Mouse (Mus musculus) forebrain, embryonic 13.5 days (tissue): Measurements from ENCODE around the gene Vangl1. TPM values are rescaled to one million over a fixed set of nuclear protein-coding genes. Genes with fewer than 3 reads are reported as not detected.

Source experiments
- ATAC-seq: fragments of 200-750 bp; cut with Nextera tagmentation; 2 replicates; pipeline ENCODE4 v1.8.0; 2017
- H3K27ac ChIP-seq: fragments of 300-500 bp; sonication (generic); 2 replicates; pipeline ENCODE4 v1.5.1; 2015; ENCODE audit warnings: inconsistent platforms, mild to moderate bottlenecking, moderate library complexity
- H3K27me3 ChIP-seq: fragments of 300-500 bp; sonication (generic); 2 replicates; pipeline ENCODE4 v1.6.1; 2015; ENCODE audit warnings: mild to moderate bottlenecking, inconsistent platforms
- H3K36me3 ChIP-seq: fragments of 300-500 bp; sonication (generic); 2 replicates; pipeline ENCODE4 v1.6.1; 2015; ENCODE audit warnings: mild to moderate bottlenecking, inconsistent platforms; ENCODE audit not compliant: poor library complexity, severe bottlenecking
- H3K4me1 ChIP-seq: fragments of 300-500 bp; sonication (generic); 2 replicates; pipeline ENCODE4 v1.6.1; 2015; ENCODE audit warnings: inconsistent platforms
- H3K4me2 ChIP-seq: fragments of 300-500 bp; sonication (generic); 2 replicates; pipeline ENCODE4 v1.6.1; 2015; ENCODE audit warnings: inconsistent platforms, mild to moderate bottlenecking, moderate library complexity
- H3K4me3 ChIP-seq: fragments of 300-500 bp; sonication (generic); 2 replicates; pipeline ENCODE4 v1.5.1; 2015; ENCODE audit warnings: mild to moderate bottlenecking, inconsistent platforms
- H3K9ac ChIP-seq: fragments of 300-500 bp; sonication (generic); 2 replicates; pipeline ENCODE4 v1.6.1; 2015; ENCODE audit warnings: mild to moderate bottlenecking, inconsistent platforms
- H3K9me3 ChIP-seq: fragments of 300-500 bp; sonication (generic); replicated peaks from 2 replicates; pipeline ENCODE4 v1.6.1; 2016; ENCODE audit warnings: inconsistent platforms
- WGBS: fragments of 180-500 bp; shearing (Covaris S2); methylation state at CpG from one replicate; pipeline ENCODE4 v1.1.7; 2015; 5-methylcytosine and 5-hydroxymethylcytosine counted together
- polyA plus RNA-seq: library from polyadenylated mRNA; unstranded; fragments of >200 nt; fragmentation: Nextera tagmentation; extraction: Ambion mirVana; gene quantifications from 2 replicates; pipeline ENCODE4 v1.2.1, GENCODE M21; 2015

The Vangl1 gene
- polyA plus RNA-seq, 1 experiment from 2014 or later = 3.7 TPM

DNA sequence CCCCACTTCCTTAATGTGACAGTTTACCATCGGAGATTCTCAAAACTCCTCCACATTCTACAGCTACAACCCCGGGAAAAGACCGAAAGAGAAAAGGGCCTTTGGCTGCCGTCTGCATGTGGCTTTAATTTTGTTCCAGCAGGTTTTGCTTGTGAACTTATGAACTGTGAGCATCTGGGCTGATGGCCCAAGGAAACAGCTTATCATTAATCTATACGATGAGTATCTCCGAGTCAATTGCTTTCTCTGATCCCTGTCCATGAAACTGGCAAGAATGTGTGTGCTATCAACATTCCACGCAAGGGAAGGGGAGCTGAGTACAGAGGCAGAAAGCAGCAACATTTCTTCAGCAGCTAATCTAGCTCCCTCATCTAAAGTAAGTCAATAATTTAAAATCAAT is 54.6 kb downstream of the Vangl1 start:
- H3K4me3 ChIP-seq = no peak overlapping the region
- ATAC-seq = no peak
- peaks cover 32% of the 10 kb centered on the region for H3K4me1 ChIP-seq
- no peak overlapping the region for H3K27ac ChIP-seq
- no peak overlapping the region for H3K9ac ChIP-seq
- WGBS = 86% methylated on average over 7 of the region's 7 CpGs
- no peaks in the 10 kb centered on the region for H3K36me3 ChIP-seq
- no peak overlapping the region for H3K4me2 ChIP-seq
- no peaks in the 10 kb centered on the region for H3K9me3 ChIP-seq
- no peaks in the 10 kb centered on the region for H3K27me3 ChIP-seq

DNA sequence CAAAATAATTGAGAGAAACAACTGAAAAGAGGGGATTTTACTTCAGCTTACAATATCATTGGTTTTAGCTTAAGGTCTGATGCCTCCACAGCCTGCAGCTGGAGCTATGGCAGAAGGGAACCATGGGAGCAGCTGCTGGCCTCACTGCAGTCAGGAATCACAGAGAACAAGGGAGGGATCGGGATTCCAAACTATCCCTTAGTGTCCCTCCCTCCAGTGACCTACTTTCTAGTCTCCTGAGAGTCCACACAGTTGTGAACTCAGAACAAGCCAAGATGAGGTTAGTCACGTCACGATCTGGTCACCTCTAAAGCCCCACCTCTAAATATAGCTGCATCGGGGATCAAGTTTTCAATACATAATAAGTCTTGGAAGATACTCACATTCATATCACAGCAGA is 57.3 kb downstream of the Vangl1 start:
- Histone ChIP-seq H3K27me3 (no peaks in the 10 kb centered on the region), H3K9me3 (no peaks in the 10 kb centered on the region), H3K27ac (no peak overlapping the region), H3K36me3 (no peaks in the 10 kb centered on the region), H3K4me3 (no peak overlapping the region), H3K4me1 (peaks cover 24% of the 10 kb centered on the region), H3K4me2 (no peak overlapping the region), H3K9ac (no peak overlapping the region)
- 73% methylated on average over 4 of the region's 4 CpGs for WGBS
- no peak for ATAC-seq

DNA sequence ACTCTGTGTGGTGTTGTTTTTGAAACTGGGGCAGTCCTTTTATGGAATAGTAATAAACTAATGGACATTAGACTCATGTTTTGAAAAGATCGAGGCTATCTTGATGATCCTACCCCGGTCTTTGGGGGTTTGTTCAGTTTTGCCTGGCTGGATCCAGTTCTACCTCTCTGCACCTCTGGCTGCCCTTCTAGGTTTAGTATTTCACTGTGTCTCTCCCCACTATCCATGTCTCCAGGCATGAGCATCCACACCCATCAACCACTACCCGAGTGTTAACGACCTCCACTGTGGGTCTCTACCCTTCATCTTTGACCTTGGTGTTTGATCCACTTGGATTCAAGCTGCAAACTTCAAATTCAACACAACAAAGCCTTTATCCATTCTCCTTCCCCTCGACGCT is 58.1 kb downstream of the Vangl1 start:
- peaks cover 21% of the 10 kb centered on the region for H3K4me1 ChIP-seq
- H3K27ac ChIP-seq = no peak overlapping the region
- no peak for ATAC-seq
- no peaks in the 10 kb centered on the region for H3K36me3 ChIP-seq
- H3K4me3 ChIP-seq = no peak overlapping the region
- WGBS = 30% methylated on average over 6 of the region's 6 CpGs
- no peak overlapping the region for H3K9ac ChIP-seq
- no peaks in the 10 kb centered on the region for H3K9me3 ChIP-seq
- no peak overlapping the region for H3K4me2 ChIP-seq
- no peaks in the 10 kb centered on the region for H3K27me3 ChIP-seq

DNA sequence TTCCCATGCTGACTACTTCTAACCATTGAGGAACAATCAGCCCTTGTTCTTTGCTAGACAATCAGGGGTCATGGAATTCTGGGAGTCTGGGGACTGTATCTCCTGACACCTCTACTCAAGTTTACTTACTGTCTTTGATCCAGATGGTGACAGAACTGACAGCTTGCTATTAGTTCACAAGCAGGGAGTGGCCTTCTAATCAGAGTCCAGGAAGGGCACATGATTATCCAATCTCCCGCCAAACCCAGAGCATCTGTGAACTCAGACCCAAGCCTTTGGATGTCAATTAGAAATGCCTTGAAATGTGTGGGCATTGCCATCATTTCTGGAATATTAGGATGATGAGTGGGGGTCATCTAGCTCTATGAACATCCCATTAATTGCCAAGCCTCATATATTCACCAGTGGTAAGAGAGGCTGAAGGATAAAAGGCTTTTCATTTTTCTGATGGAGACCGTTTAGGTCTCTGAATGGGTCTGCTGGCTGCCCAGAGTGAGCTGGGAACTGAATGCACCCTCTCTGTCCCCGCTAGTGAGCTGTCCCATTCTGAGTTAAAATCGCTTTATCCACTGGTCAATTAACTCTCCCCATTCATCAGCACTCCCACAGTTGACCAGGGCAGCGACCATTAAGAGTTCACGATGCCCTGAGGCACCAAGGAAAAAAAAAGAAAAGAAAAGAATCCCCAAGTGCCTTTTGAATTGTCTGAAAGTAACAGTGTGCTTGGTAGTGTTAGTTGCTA is 58.7 kb downstream of the Vangl1 start:
- H3K4me3 ChIP-seq = no peak overlapping the region
- H3K9ac ChIP-seq = no peak overlapping the region
- H3K36me3 ChIP-seq = no peaks in the 10 kb centered on the region
- no peaks in the 10 kb centered on the region for H3K9me3 ChIP-seq
- H3K27me3 ChIP-seq = no peaks in the 10 kb centered on the region
- no peak overlapping the region for H3K27ac ChIP-seq
- WGBS = 8% methylated on average over 6 of the region's 6 CpGs
- peaks cover 21% of the 10 kb centered on the region for H3K4me1 ChIP-seq
- no peak overlapping the region for H3K4me2 ChIP-seq
- ATAC-seq = no peak

DNA sequence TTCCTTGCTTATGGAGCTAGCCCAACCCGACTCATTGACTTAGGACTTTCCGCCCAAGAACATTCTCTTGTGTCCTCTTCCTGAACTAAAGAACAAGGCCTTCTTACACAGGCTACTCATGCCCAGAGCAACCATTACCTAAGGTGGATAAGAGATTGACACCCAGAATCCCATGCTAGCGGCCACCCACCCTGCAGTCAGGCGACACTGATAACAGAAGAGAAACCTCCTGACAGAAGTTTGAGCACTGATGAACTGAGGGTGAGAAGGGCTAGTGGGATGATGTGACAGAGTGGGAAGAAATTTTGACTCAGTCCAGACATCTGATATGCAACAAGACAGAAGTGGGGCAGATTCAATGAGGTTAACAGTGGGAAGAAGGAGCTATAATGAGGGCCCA is 60.1 kb downstream of the Vangl1 start:
- Histone ChIP-seq H3K4me3 (no peak overlapping the region), H3K27me3 (no peaks in the 10 kb centered on the region), H3K9me3 (no peaks in the 10 kb centered on the region), H3K36me3 (no peaks in the 10 kb centered on the region), H3K27ac (no peak overlapping the region), H3K9ac (no peak overlapping the region), H3K4me1 (peaks cover 21% of the 10 kb centered on the region), H3K4me2 (no peak overlapping the region)
- WGBS = 95% methylated on average over 4 of the region's 4 CpGs
- no peak for ATAC-seq

DNA sequence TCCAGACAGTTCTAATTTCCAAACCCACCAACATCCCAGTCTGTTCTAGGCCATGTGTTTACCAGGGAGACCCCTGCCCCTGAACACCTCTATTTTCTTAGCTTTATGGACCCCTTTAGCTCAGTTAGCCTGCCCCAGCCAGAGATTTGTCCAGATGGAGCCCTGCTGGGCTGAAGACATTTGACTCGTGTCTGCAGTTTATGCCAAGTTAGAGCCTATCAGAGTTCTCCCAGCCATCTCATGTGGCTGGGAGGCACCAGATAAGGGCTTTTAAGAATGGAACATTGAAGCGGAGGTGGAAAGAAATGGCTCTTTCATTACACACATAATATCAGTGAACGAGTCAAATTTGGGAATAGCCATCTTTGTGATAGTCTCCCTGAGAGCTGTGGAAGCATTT is 61.0 kb downstream of the Vangl1 start:
- Histone ChIP-seq H3K36me3 (no peaks in the 10 kb centered on the region), H3K27me3 (no peaks in the 10 kb centered on the region), H3K4me2 (no peak overlapping the region), H3K9me3 (no peaks in the 10 kb centered on the region), H3K4me3 (no peak overlapping the region), H3K9ac (no peak overlapping the region), H3K4me1 (peaks cover 21% of the 10 kb centered on the region), H3K27ac (no peak overlapping the region)
- ATAC-seq = no peak
- WGBS = 93% methylated on average over 3 of the region's 3 CpGs

DNA sequence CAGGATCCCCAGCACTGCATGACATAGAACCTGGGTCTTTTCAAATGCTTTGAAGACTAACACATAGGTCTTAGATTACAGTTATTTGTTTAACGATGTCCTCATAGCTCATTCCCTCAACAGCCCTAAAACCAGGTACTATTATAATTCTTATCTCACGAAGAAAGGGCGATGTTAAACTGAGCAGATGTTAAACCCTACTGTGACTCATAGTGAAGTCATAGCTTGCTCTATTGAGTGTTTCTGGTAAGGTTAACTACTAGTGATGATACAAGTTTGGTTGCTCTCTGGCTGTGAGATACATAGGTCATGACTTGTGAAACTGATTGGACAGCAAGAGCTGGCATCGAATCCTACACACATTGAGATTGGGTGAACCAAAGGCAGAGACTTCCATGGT is 61.5 kb downstream of the Vangl1 start:
- ATAC-seq = no peak
- peaks cover 21% of the 10 kb centered on the region for H3K4me1 ChIP-seq
- 96% methylated on average over 4 of the region's 4 CpGs for WGBS

DNA sequence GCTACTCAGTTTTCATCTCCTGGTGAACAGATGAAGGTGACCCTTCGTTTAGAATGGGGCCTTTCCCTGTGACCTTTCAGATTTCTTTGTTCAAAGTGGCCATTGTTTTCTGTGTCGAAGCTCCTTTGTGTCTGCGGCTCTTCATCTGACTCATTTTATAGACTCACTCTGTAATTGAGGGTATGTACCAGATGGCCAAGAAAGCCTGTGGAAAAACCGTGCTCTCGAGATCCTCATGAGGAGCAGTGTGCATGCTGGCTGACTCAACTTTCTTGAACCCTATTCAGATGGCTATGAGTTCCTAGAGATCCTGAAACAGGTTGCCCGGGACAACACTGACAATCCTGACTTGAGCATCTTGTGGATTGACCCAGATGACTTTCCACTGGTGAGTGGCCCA is 62.6 kb downstream of the Vangl1 start:
- Histone ChIP-seq H3K4me1 (peaks cover 16% of the 10 kb centered on the region), H3K27ac (no peak overlapping the region), H3K4me3 (no peak overlapping the region), H3K9ac (no peak overlapping the region), H3K9me3 (no peaks in the 10 kb centered on the region), H3K27me3 (no peaks in the 10 kb centered on the region), H3K4me2 (no peak overlapping the region), H3K36me3 (no peaks in the 10 kb centered on the region)
- WGBS = 42% methylated on average over 6 of the region's 6 CpGs
- ATAC-seq = no peak

More for the DNA sequence above, 61.5 kb downstream of the Vangl1 start:
- H3K9ac ChIP-seq = no peak overlapping the region
- no peaks in the 10 kb centered on the region for H3K9me3 ChIP-seq
- no peaks in the 10 kb centered on the region for H3K27me3 ChIP-seq
- no peak overlapping the region for H3K4me3 ChIP-seq
- no peak overlapping the region for H3K27ac ChIP-seq
- H3K4me2 ChIP-seq = no peak overlapping the region
- no peaks in the 10 kb centered on the region for H3K36me3 ChIP-seq

DNA sequence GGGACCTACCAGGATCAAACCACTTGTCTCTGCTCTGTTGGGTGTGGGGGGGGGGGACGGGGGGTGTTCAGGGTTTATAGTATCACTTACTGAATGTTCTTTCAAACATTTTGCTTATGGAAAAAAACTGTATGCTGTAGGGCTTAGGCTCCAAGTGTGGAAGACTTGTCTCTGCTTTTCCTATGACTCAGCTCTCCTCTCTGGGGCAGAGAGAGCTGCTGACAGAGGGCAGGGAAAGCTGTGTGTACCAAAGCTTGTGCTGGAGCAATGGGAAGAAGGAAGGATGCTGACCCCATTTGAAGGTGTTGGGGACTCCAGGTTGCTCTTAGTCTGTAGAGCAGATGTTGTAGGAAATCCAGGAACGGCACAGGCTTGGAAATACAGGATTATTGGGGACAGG is 63.0 kb downstream of the Vangl1 start:
- WGBS = 70% methylated on average over 2 of the region's 2 CpGs
- no peak overlapping the region for H3K4me2 ChIP-seq
- H3K36me3 ChIP-seq = no peaks in the 10 kb centered on the region
- ATAC-seq = no peak
- H3K27me3 ChIP-seq = no peaks in the 10 kb centered on the region
- no peak overlapping the region for H3K4me3 ChIP-seq
- H3K27ac ChIP-seq = no peak overlapping the region
- H3K9me3 ChIP-seq = no peaks in the 10 kb centered on the region
- H3K9ac ChIP-seq = no peak overlapping the region
- peaks cover 12% of the 10 kb centered on the region; the same call in 1 of the 2 replicates for H3K4me1 ChIP-seq

DNA sequence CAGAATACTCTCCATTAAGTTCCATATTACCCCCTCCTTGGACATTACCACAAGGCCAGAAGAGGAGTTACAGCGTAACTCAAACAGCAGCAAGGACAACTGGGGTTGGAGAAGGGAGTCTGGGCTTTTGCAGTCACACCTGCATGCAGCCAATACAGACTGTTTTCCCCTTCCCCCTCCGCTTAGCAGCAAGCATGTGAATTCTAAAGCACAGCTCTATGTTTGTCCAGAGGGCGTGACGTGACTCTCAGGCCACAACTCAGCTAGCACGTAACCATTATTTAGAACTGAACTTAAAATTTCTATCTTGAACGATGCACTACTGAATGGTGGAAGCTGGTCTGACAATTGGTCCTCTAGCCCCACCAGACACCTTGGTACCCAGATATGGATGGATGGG is 63.9 kb downstream of the Vangl1 start:
- no peaks in the 10 kb centered on the region for H3K27me3 ChIP-seq
- no peak overlapping the region for H3K4me3 ChIP-seq
- 93% methylated on average over 6 of the region's 6 CpGs for WGBS
- no peaks in the 10 kb centered on the region for H3K9me3 ChIP-seq
- peaks cover 8% of the 10 kb centered on the region for H3K4me1 ChIP-seq
- no peak for ATAC-seq
- no peak overlapping the region for H3K27ac ChIP-seq
- H3K36me3 ChIP-seq = no peaks in the 10 kb centered on the region
- H3K9ac ChIP-seq = no peak overlapping the region
- H3K4me2 ChIP-seq = no peak overlapping the region

DNA sequence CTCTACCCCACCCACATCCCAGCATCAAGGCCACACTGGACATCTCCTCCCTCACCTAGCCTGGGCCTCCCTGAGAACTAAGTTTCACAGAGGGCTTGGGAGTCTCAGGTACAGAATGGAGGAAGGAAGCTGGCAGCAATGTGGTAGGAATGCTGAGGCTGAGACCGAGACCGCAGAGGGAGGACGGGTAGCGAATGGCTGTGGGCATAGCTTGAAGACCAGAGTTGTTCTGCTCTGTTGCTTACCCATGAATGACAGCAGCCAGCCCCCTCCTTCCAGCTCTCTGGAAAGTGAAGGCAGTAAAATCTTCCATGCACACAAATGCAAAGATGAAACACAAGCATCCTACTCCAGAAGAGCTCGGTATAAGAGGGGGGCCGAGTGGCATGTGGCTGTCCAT is 65.6 kb downstream of the Vangl1 start:
- ATAC-seq = no peak
- no peak overlapping the region for H3K4me3 ChIP-seq
- peaks cover 10% of the 10 kb centered on the region; the same call in 1 of the 2 replicates for H3K4me1 ChIP-seq
- H3K27ac ChIP-seq = no peak overlapping the region
- H3K36me3 ChIP-seq = no peaks in the 10 kb centered on the region
- H3K4me2 ChIP-seq = no peak overlapping the region
- no peaks in the 10 kb centered on the region for H3K27me3 ChIP-seq
- 72% methylated on average over 6 of the region's 6 CpGs for WGBS
- no peak overlapping the region; the same call in 1 of the 2 replicates for H3K9ac ChIP-seq
- H3K9me3 ChIP-seq = no peaks in the 10 kb centered on the region

DNA sequence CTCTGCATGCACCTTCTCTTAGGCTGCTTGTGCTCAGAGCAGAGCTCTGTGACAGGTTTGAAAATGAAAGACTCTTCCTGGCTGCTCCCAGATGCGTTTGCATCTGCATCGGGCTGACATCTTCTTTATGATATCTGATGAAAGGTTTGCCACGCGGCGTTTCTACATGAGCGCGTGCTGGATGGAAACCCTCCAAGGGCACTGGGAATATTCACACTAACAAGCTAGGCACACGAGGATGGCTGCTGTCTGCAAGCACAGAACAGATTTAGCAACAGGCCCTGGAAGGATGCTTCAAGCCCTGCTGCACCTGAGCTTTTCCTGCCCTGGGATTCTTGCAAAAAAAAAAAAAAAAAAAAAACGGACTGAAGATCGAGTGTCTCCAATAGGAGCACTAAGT is 67.3 kb downstream of the Vangl1 start:
- H3K36me3 ChIP-seq = no peaks in the 10 kb centered on the region
- no peak overlapping the region for H3K4me3 ChIP-seq
- no peaks in the 10 kb centered on the region for H3K27me3 ChIP-seq
- no peak overlapping the region for H3K4me2 ChIP-seq
- ATAC-seq = no peak
- no peaks in the 10 kb centered on the region for H3K9me3 ChIP-seq
- peaks cover 10% of the 10 kb centered on the region; the same call in 1 of the 2 replicates for H3K4me1 ChIP-seq
- H3K27ac ChIP-seq = no peak overlapping the region
- no peak overlapping the region for H3K9ac ChIP-seq
- 81% methylated on average over 10 of the region's 10 CpGs for WGBS
